Mouse (Mus musculus): ENCODE results near the gene Olfr740.

Gene Olfr740

DNA sequence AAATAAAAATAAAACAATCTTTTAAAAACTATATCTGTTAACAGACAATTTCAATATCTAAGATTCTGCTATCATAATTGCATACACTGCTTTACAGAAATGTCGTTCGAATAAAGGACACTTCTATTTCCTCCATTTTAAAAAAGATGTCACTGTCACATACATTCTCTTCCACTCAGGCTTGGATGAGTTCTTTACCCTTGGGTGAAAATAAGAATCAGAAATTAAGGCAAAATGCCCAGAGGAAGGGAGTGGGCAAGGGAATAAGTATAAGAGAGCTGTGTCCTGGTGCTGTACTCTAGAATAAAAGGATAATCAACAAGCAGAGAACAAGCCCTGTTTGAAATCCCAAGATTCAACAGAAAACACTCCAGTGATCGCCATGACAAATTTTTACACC, at the start of gene Olfr740:
Gene Olfr740, plus strand, starts transcription at position 301 of the 400 bp plus-strand sequence.
- no peak for DNase-seq

DNA sequence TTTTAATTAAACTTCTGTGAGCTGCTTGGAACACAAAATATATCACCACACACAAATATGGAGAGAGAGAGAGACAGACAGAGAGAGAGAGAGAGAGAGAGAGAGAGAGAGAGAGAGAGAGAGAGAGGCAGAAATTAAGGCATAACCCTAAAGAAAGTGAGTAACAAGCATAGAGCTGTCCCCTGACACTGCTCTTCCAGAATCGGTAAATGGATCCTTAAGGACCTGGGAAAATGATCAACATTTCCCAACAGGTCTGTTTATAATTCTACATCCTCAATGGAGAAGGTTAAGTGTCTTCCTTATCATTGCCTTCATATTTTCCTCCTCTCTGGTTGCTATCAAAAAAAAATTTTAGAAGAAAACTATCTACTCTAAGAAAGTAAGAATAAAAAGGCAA, 38.1 kb upstream of the Olfr740 start, which contains the start of gene Olfr738:
Gene Olfr738, plus strand, starts transcription at position 301 of the 400 bp plus-strand sequence.
- no peak for DNase-seq

DNA sequence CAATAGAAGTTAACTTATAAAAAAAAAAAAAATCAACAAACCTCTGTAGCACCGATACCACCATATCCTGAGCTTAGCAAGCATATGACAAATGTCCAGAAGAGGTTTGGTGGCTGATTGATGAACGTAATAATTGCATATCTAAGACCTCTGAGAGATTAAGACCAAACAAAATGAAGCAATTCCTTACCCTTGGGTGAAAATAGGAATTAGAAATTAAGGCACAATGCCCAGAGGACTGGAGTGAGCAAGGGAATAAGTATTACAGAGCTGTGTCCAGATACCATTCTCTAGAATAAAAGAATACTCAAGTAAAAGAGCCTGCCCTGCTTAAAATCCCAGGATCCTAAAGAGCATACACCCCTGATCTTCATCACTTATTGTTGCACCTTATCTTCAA, 27.0 kb upstream of the Olfr740 start, which contains the start of gene Olfr739:
Gene Olfr739, plus strand, starts transcription at position 301 of the 400 bp plus-strand sequence.
- no peak for DNase-seq

DNA sequence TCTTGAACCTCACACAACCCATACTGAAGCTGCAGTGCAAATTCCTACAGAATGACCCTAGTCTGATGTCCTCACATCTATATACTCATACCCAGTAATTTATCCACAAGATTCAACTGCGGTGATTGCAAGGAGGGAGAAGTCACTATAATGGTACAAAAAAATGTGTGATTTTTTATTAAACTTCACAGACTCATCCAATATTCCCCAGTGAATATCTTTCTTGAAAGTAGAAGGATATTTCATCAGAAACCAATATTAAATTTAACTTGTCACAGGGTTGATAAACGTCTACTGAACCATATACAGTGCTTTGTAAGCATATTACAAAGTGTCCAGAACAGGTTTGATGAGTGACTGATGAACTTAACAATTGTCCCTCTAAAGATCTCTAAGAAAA, 27.1 kb downstream of the Olfr740 start, which contains the start of gene Olfr741:
Gene Olfr741, plus strand, starts transcription at position 301 of the 400 bp plus-strand sequence.
- no peak for DNase-seq

DNA sequence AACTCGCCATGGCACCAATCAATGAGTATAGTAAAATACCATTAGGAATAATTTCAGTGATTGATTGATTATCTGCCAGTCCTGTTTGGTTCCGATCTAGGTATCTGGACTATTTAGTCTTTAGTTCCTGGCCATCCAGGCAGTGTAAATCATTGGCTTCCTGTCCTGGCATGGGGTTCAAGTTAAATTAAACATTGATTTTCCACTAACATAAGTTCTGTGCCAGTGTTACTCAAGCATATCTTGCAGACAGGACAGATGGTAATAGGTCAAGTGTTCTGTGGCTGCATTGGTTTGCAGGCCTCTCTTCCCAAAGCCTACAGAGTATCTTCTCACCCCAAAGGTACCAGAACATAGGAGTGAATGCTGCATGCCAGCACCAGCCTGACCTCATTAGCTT, 33.1 kb downstream of the Olfr740 start:
- no peak for DNase-seq

DNA sequence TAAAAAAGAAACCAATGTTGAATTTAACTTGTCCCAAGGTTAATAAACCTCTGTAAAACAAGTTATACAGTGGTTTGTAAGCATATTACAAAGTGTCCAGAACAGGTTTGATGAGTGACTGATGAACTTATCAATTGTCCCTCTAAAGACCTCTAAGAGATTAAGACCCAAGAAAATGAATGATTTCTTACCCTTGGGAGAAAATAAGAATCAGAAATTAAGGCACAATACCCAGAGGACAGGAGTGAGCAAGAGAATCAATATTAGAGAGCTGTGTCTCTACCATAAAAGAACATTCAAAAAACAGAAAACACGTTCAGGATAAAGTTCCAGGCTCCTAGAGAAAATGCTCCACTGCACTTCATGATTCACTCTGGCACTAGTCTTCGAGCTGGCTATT, 58.0 kb downstream of the Olfr740 start, which contains the start of gene Olfr742:
Gene Olfr742, plus strand, starts transcription at position 301 of the 400 bp plus-strand sequence.
- DNase-seq = no peak
